Mouse (Mus musculus) intestine, embryonic 14.5 days (tissue): ENCODE data around the gene Gm17606. TPM values are rescaled to one million over a fixed set of nuclear protein-coding genes. Genes with fewer than 3 reads are reported as not detected.
A peak's percentile ranks its signal among the peaks of the same experiment; 100 is the strongest.

Source experiments
- ATAC-seq: fragments of 200-750 bp; cut with Nextera tagmentation; replicated peaks from 2 replicates; pipeline ENCODE4 v1.8.0; 2017; ENCODE audit warnings: low read depth, moderate number of reproducible peaks, moderate TSS enrichment, moderate library complexity; ENCODE audit not compliant: low FRiP score, low TSS enrichment
- DNase-seq: peaks from one replicate; pipeline ENCODE4 v3.0.0-alpha.2; 2018; ENCODE audit warnings: low spot score
- H3K27ac ChIP-seq: fragments of 300-500 bp; sonication (generic); 2 replicates; pipeline ENCODE4 v1.5.1; 2014; ENCODE audit warnings: low read depth, mild to moderate bottlenecking, control low read depth
- H3K27me3 ChIP-seq: fragments of 300-500 bp; sonication (generic); replicated peaks from 2 replicates; pipeline ENCODE4 v1.6.1; 2014; ENCODE audit warnings: low read length, control low read depth; ENCODE audit not compliant: control insufficient read depth, insufficient read depth
- H3K36me3 ChIP-seq: fragments of 300-500 bp; sonication (generic); 2 replicates; pipeline ENCODE4 v1.6.1; 2014; ENCODE audit warnings: low read length, control low read depth; ENCODE audit not compliant: control insufficient read depth, insufficient read depth
- H3K4me1 ChIP-seq: fragments of 300-500 bp; sonication (generic); replicated peaks from 2 replicates; pipeline ENCODE4 v1.6.1; 2014; ENCODE audit warnings: low read length, control low read depth, mixed read lengths; ENCODE audit not compliant: control insufficient read depth, insufficient read depth
- H3K4me2 ChIP-seq: fragments of 300-500 bp; sonication (generic); 2 replicates; pipeline ENCODE4 v1.6.1; 2014; ENCODE audit warnings: low read length
- H3K4me3 ChIP-seq: fragments of 300-500 bp; sonication (generic); 2 replicates; pipeline ENCODE4 v1.5.1; 2014; ENCODE audit warnings: low read depth, low read length, control low read depth, mixed read lengths
- H3K9ac ChIP-seq: fragments of 300-500 bp; sonication (generic); 2 replicates; pipeline ENCODE4 v1.6.1; 2014; ENCODE audit warnings: mild to moderate bottlenecking, low read length
- H3K9me3 ChIP-seq: fragments of 300-500 bp; sonication (generic); 2 replicates; pipeline ENCODE4 v1.6.1; 2016; ENCODE audit warnings: low read length, control low read depth; ENCODE audit not compliant: control insufficient read depth
- WGBS: fragments of 180-500 bp; shearing (Covaris S2); extraction: QIAGEN DNeasy Blood & Tissue Kit; methylation state at CpG from one replicate; pipeline ENCODE4 v1.1.7; 2014; 5-methylcytosine and 5-hydroxymethylcytosine counted together
- polyA plus RNA-seq: library from polyadenylated mRNA; unstranded; fragments of >200 nt; fragmentation: Nextera tagmentation; extraction: Ambion mirVana; gene quantifications from 2 replicates; pipeline ENCODE4 v1.2.1, GENCODE M21; 2014

The Gm17606 gene
- polyA plus RNA-seq, 1 experiment from 2014 or later = not detected

GRCm38 (mm10) chr14:54630583-54631239 is 10.0 kb upstream of the Gm17606 start:
- Histone ChIP-seq H3K9ac (no peak overlapping the region), H3K27ac (no peak overlapping the region), H3K36me3 (peaks cover 31% of the 10 kb centered on the region), H3K9me3 (no peaks in the 10 kb centered on the region), H3K4me3 (no peak overlapping the region), H3K4me1 (no peaks in the 10 kb centered on the region), H3K4me2 (no peak overlapping the region), H3K27me3 (no peaks in the 10 kb centered on the region)
- ATAC-seq (peak; percentile 25; the same call in 1 of the 2 replicates), DNase-seq (no peak)
- 80% methylated on average over 11 of the region's 11 CpGs for WGBS

- no peaks in the 10 kb centered on the region for H3K9me3 ChIP-seq
- 53% methylated on average over 4 of the region's 4 CpGs for WGBS
- H3K9ac ChIP-seq = no peak overlapping the region
- H3K27me3 ChIP-seq = no peaks in the 10 kb centered on the region
- H3K4me3 ChIP-seq = no peak overlapping the region
- peaks cover 36% of the 10 kb centered on the region for H3K36me3 ChIP-seq
- no peak overlapping the region for H3K4me2 ChIP-seq
- no peak for DNase-seq
- H3K27ac ChIP-seq = no peak overlapping the region
- peak; percentile 55; the same call in 1 of the 2 replicates for ATAC-seq
- no peaks in the 10 kb centered on the region for H3K4me1 ChIP-seq
Measured at GRCm38 (mm10) chr14:54631240-54631599, 9.5 kb upstream of the Gm17606 start.

GRCm38 (mm10) chr14:54632252-54632651 is 8.5 kb upstream of the Gm17606 start:
- no peaks in the 10 kb centered on the region for H3K9me3 ChIP-seq
- no peak overlapping the region for H3K27ac ChIP-seq
- DNase-seq (no peak), ATAC-seq (no peak)
- H3K4me1 ChIP-seq = no peaks in the 10 kb centered on the region
- WGBS = 93% methylated on average over 37 of the region's 37 CpGs
- H3K27me3 ChIP-seq = no peaks in the 10 kb centered on the region
- H3K4me2 ChIP-seq = no peak overlapping the region
- no peak overlapping the region for H3K9ac ChIP-seq
- H3K4me3 ChIP-seq = no peak overlapping the region
- peaks cover 43% of the 10 kb centered on the region for H3K36me3 ChIP-seq

GRCm38 (mm10) chr14:54634182-54634581 is 6.6 kb upstream of the Gm17606 start:
- H3K36me3 ChIP-seq = peaks cover 46% of the 10 kb centered on the region
- 86% methylated on average over 4 of the region's 4 CpGs for WGBS
- H3K4me1 ChIP-seq = no peaks in the 10 kb centered on the region
- H3K27ac ChIP-seq = no peak overlapping the region
- no peak for DNase-seq
- H3K9me3 ChIP-seq = no peaks in the 10 kb centered on the region
- ATAC-seq = no peak
- no peaks in the 10 kb centered on the region for H3K27me3 ChIP-seq
- no peak overlapping the region for H3K9ac ChIP-seq
- H3K4me3 ChIP-seq = no peak overlapping the region
- no peak overlapping the region for H3K4me2 ChIP-seq

GRCm38 (mm10) chr14:54636954-54637353 is 3.8 kb upstream of the Gm17606 start:
- Histone ChIP-seq H3K4me3 (no peak overlapping the region), H3K4me2 (no peak overlapping the region), H3K9ac (no peak overlapping the region), H3K27me3 (no peaks in the 10 kb centered on the region), H3K27ac (no peak overlapping the region), H3K9me3 (no peaks in the 10 kb centered on the region), H3K36me3 (peaks cover 39% of the 10 kb centered on the region), H3K4me1 (peaks cover 10% of the 10 kb centered on the region)
- 59% methylated on average over 8 of the region's 8 CpGs for WGBS
- DNase-seq = peak; percentile 74
- no peak for ATAC-seq

- H3K4me3 ChIP-seq = no peak overlapping the region
- no peak overlapping the region for H3K9ac ChIP-seq
- WGBS = 76% methylated on average over 5 of the region's 5 CpGs
- no peak for DNase-seq
- H3K4me1 ChIP-seq = peaks cover 10% of the 10 kb centered on the region
- no peaks in the 10 kb centered on the region for H3K27me3 ChIP-seq
- no peak overlapping the region for H3K4me2 ChIP-seq
- no peak overlapping the region for H3K27ac ChIP-seq
- no peak for ATAC-seq
- H3K9me3 ChIP-seq = no peaks in the 10 kb centered on the region
- peaks cover 37% of the 10 kb centered on the region for H3K36me3 ChIP-seq
Measured at GRCm38 (mm10) chr14:54638210-54638609, 2.5 kb upstream of the Gm17606 start.

GRCm38 (mm10) chr14:54640121-54640520 is 631 bp upstream of the Gm17606 start:
- H3K4me3 ChIP-seq = peak overlapping the region; percentile 61

GRCm38 (mm10) chr14:54641305-54641969 is 685 bp downstream of the Gm17606 start, which contains the start of gene Cdh24:
Gene Cdh24 (minus strand): TSS chr14:54641364.
- Histone ChIP-seq H3K9ac (peak within 1 kb of the TSS; percentile 76), H3K36me3 (peaks cover 50% of the 10 kb centered on the region), H3K4me2 (peak within 1 kb of the TSS; percentile 77), H3K27ac (peak within 1 kb of the TSS; percentile 60), H3K4me3 (peak within 1 kb of the TSS; percentile 61), H3K9me3 (no peaks in the 10 kb centered on the region), H3K4me1 (peaks cover 10% of the 10 kb centered on the region), H3K27me3 (no peaks in the 10 kb centered on the region)
- ATAC-seq (peak; percentile 91), DNase-seq (peak; percentile 99)
- WGBS = under 1% methylated on average over 41 of the region's 52 CpGs

More at GRCm38 (mm10) chr14:54640121-54640520, 631 bp upstream of the Gm17606 start:
- 12% methylated on average over 4 of the region's 4 CpGs for WGBS
- H3K4me1 ChIP-seq = peaks cover 10% of the 10 kb centered on the region
- ATAC-seq (no peak), DNase-seq (no peak)
- H3K27me3 ChIP-seq = no peaks in the 10 kb centered on the region
- peaks cover 46% of the 10 kb centered on the region for H3K36me3 ChIP-seq
- no peak overlapping the region for H3K9ac ChIP-seq
- no peak overlapping the region for H3K27ac ChIP-seq
- peak overlapping the region; percentile 77 for H3K4me2 ChIP-seq
- no peaks in the 10 kb centered on the region for H3K9me3 ChIP-seq
